Mouse (Mus musculus): ENCODE data around the gene Nwd1.

DNA sequence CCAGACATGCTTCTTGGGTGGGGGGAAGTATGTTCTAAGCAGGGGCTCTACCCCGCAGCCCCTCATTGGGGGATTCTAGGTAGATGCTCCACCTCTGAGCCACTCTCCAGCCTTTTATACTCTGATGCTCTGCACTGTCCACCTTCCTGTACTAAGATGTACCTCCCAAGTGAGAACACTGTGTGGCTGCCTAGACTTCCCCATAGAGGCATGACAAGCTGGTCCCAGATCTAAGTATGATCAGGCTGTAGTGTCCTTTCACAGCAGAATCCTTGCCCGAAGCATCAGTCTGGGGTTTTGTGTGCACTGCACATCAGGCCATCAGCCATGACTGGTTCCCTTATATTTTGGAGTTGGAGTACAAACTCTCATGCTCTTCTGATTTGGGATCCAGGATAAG is 109.5 kb downstream of the Nwd1 start:
- TF ChIP-seq EP300 (IDR thresholded peaks at IDR 0.05; ENCODE audit: insufficient read depth, low read depth, low read length) (no peak), CTCF (IDR thresholded peaks at IDR 0.05; ENCODE audit: low read depth, low read length) (no peak)

Data from ES-Bruce4 (cell line).